Mouse (Mus musculus) myocyte (in vitro differentiated cells): ENCODE measurements around the gene Plxna2.

Experiments used
- CEBPB ChIP-seq: IDR thresholded peaks from 2 replicates; pipeline ENCODE4 v1.6.1; 2011; ENCODE audit warnings: mild to moderate bottlenecking, moderate library complexity; ENCODE audit not compliant: poor library complexity, insufficient read depth, severe bottlenecking
- E2F4 ChIP-seq: IDR thresholded peaks from one replicate; pipeline ENCODE4 v1.6.1; 2011; ENCODE audit warnings: mild to moderate bottlenecking, control low read depth, moderate library complexity; ENCODE audit not compliant: insufficient read depth
- MAX ChIP-seq: IDR thresholded peaks from one replicate; pipeline ENCODE4 v1.6.1; 2011; ENCODE audit warnings: low read depth, mild to moderate bottlenecking, control low read depth
- MYOD1 ChIP-seq, 3 experiments: IDR thresholded peaks; one replicate each; pipeline ENCODE4 v1.6.1; 2011; ENCODE audit warnings: control low read depth in 2 of 3, low read depth in 2 of 3, mild to moderate bottlenecking in 2 of 3, moderate library complexity in 1 of 3; ENCODE audit not compliant: insufficient read length in 2 of 3, control insufficient read depth in 1 of 3
- POLR2A ChIP-seq: IDR thresholded peaks from one replicate; pipeline ENCODE4 v1.6.1; 2011; ENCODE audit warnings: low read depth, mild to moderate bottlenecking, control low read depth, moderate library complexity; ENCODE audit not compliant: insufficient read length
- REST ChIP-seq: IDR thresholded peaks from one replicate; pipeline ENCODE4 v1.6.1; 2011; ENCODE audit warnings: mild to moderate bottlenecking, control low read depth, moderate library complexity; ENCODE audit not compliant: insufficient read depth, insufficient read length
- SRF ChIP-seq: IDR thresholded peaks from one replicate; pipeline ENCODE4 v1.6.1; 2011; ENCODE audit warnings: low read depth; ENCODE audit not compliant: control insufficient read depth, insufficient read length
- TCF12 ChIP-seq: IDR thresholded peaks from one replicate; pipeline ENCODE4 v1.6.1; 2011; ENCODE audit warnings: mild to moderate bottlenecking, control low read depth; ENCODE audit not compliant: poor library complexity, insufficient read depth, severe bottlenecking
- TCF3 ChIP-seq: IDR thresholded peaks from one replicate; pipeline ENCODE4 v1.6.1; 2011; ENCODE audit warnings: low read depth, control low read depth; ENCODE audit not compliant: insufficient read length
- USF1 ChIP-seq: IDR thresholded peaks from one replicate; pipeline ENCODE4 v1.6.1; 2011; ENCODE audit warnings: low read depth, mild to moderate bottlenecking, control low read depth, moderate library complexity

DNA sequence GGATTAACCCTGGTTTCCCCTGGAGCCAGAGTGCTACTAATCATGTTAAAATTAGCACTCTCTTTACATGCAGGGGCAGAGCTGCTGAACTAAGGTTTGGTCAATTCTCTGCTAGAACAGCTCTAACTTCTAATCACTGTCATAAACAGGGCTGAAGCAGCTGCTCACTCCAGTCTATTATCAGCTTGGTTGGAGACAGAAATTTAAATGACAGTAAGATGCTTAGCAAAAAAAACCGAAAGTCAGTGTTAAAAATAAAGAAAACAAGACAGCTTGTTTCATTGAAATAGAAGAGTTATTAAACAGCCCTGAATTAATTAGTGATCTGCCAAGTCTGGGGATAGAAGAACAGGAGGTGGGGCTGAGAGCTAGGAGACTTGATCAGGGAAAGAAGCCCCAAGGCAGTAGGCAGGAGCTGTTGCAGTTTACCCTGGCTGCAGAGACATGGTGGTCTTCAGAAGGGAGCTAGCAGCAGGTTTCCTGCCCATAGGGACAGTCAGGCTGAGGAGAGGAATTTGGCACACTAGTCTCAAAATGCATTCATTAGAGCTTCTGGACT is 12.6 kb downstream of the Plxna2 start:
- TF ChIP-seq CEBPB (no peak), POLR2A (no peak), SRF (no peak), TCF3 (no peak), MAX (no peak), USF1 (no peak), REST (no peak), MYOD1 (IDR thresholded peaks at IDR 0.05; ENCODE audit: control insufficient read depth in 1 of 3, insufficient read length in 2 of 3, low read depth in 2 of 3) (no peak), TCF12 (no peak), E2F4 (no peak)
